Mouse (Mus musculus): Measurements from ENCODE around the gene Olfr97. TPM values are rescaled to one million over a fixed set of nuclear protein-coding genes. Genes with fewer than 3 reads are reported as not detected.

The Olfr97 gene
- polyA plus RNA-seq, 1 experiment from 2014 or later, result not detected

DNA sequence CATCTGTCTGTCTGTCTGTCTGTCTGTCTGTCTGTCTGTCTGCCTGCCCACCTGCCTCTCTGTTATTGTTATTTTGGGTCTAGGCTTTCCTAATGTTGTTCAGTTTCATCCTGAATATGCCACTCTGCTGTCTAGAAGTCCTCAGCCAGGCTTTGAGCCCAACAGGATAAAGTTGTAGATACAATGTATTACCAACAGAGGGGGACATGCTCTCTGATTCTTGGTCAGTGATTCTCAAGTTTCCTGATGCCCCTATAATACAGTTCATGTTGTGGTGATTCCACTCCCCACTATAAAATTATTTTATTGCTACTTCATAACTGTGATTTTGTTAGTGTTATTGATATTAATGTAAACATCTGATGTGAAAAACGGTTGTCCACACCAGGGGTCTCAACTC is 15.3 kb downstream of the Olfr97 start:
- DNase-seq, result no peak
- Histone ChIP-seq H3K27me3 (no peaks in the 10 kb centered on the region), H3K36me3 (no peaks in the 10 kb centered on the region), H3K9ac (no peak overlapping the region), H3K4me3 (replicated peaks) (no peak overlapping the region), H3K27ac (no peak overlapping the region), H3K4me1 (replicated peaks) (no peaks in the 10 kb centered on the region), H3K9me3 (replicated peaks) (0 out of 2 replicates have a peak, but pooled peaks cover 2% of the 10 kb centered on the region), H3K4me2 (no peak overlapping the region)
- 6% methylated on average over 1 of the region's 1 CpGs for WGBS (ENCODE audit: insufficient replicate concordance)
- ATAC-seq (ENCODE audit: low read depth), result no peak

DNA sequence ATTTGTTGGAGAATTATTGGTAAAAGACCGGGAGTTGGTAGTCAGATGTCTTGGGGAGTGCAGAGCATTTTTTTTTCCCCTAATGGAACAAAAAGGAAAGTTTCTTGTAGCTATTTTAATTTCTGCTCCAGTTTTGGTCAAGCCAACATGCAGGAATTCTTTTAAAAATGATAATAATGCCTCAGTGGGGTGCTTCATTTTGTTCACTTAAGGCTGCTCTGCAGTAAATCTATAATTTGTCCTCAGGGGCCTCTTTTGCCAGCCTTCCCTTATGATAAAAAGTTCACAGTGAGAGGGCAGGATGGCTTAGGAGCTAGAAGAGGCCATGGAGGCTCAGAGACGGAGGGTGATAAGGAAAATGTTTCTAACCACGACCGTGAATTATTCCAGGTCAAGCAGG is 17.3 kb downstream of the Olfr97 start, which contains the start of gene Olfr96:
Olfr96 (plus strand) TSS at position 301 of the 400 bp plus-strand sequence.
- Histone ChIP-seq H3K36me3 (no peaks in the 10 kb centered on the region), H3K9ac (no peak within 1 kb of the TSS), H3K4me1 (replicated peaks) (no peaks in the 10 kb centered on the region), H3K9me3 (replicated peaks) (0 out of 2 replicates have a peak, but pooled peaks cover 2% of the 10 kb centered on the region), H3K27me3 (no peaks in the 10 kb centered on the region), H3K4me2 (no peak within 1 kb of the TSS), H3K27ac (no peak within 1 kb of the TSS), H3K4me3 (replicated peaks) (no peak within 1 kb of the TSS)
- WGBS (ENCODE audit: insufficient replicate concordance), result 37% methylated on average over 4 of the region's 4 CpGs
- no peak for DNase-seq
- no peak for ATAC-seq (ENCODE audit: low read depth)

- Histone ChIP-seq H3K27me3 (no peaks in the 10 kb centered on the region), H3K9ac (no peak overlapping the region), H3K36me3 (no peaks in the 10 kb centered on the region), H3K9me3 (replicated peaks) (0 out of 2 replicates have a peak, but pooled peaks cover 2% of the 10 kb centered on the region), H3K4me1 (replicated peaks) (no peaks in the 10 kb centered on the region), H3K4me2 (no peak overlapping the region), H3K27ac (no peak overlapping the region), H3K4me3 (replicated peaks) (no peak overlapping the region)
- ATAC-seq (ENCODE audit: low read depth) (no peak), DNase-seq (no peak)
- WGBS (ENCODE audit: insufficient replicate concordance), result 50% methylated on average over 3 of the region's 3 CpGs
These were observed 18.6 kb downstream of the Olfr97 start for GRCm38 (mm10) chr17:37218486-37218885.

GRCm38 (mm10) chr17:37213018-37213417 is 24.1 kb downstream of the Olfr97 start, which contains the start of gene Olfr95:
TSS of gene Olfr95 (minus strand) at chr17:37213118.
- DNase-seq (no peak), ATAC-seq (ENCODE audit: low read depth) (no peak)
- H3K9ac ChIP-seq, result no peak within 1 kb of the TSS
- H3K27ac ChIP-seq, result no peak within 1 kb of the TSS
- no peak within 1 kb of the TSS for H3K4me3 ChIP-seq (replicated peaks)
- no peaks in the 10 kb centered on the region for H3K9me3 ChIP-seq (replicated peaks)
- no peaks in the 10 kb centered on the region for H3K36me3 ChIP-seq
- peaks cover 17% of the 10 kb centered on the region for H3K27me3 ChIP-seq
- H3K4me2 ChIP-seq, result no peak within 1 kb of the TSS
- 46% methylated on average over 3 of the region's 3 CpGs for WGBS (ENCODE audit: insufficient replicate concordance)
- H3K4me1 ChIP-seq (replicated peaks), result no peaks in the 10 kb centered on the region

GRCm38 (mm10) chr17:37210884-37211768 is 26.0 kb downstream of the Olfr97 start:
- no peaks in the 10 kb centered on the region for H3K9me3 ChIP-seq (replicated peaks)
- H3K36me3 ChIP-seq, result no peaks in the 10 kb centered on the region
- no peak overlapping the region for H3K27ac ChIP-seq
- 13% methylated on average over 40 of the region's 40 CpGs for WGBS (ENCODE audit: insufficient replicate concordance)
- H3K4me3 ChIP-seq (replicated peaks), result no peak overlapping the region
- no peak overlapping the region for H3K4me2 ChIP-seq
- H3K4me1 ChIP-seq (replicated peaks), result no peaks in the 10 kb centered on the region
- peaks cover 17% of the 10 kb centered on the region for H3K27me3 ChIP-seq
- DNase-seq (no peak), ATAC-seq (ENCODE audit: low read depth) (no peak)
- no peak overlapping the region for H3K9ac ChIP-seq

DNA sequence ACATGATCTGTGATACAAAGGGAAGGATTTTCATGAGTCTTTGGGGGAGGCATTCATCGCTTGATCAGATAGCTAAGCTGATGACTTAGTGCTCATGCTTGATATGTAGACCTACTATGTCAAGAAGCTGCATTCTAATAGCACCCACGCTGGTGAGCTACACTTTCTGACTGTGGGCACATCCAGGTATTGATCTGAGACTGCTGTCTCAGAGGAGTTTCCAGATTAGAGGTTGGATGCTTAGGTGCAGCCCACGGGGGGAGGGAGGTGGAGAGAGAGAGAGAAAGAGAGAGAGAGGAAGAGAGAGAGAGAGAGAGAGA is 33.3 kb downstream of the Olfr97 start:
- no peaks in the 10 kb centered on the region for H3K9me3 ChIP-seq (replicated peaks)
- ATAC-seq (ENCODE audit: low read depth) (no peak), DNase-seq (no peak)
- 25% methylated on average over 3 of the region's 3 CpGs for WGBS (ENCODE audit: insufficient replicate concordance)
- H3K9ac ChIP-seq, result no peak overlapping the region
- H3K4me2 ChIP-seq, result no peak overlapping the region
- no peaks in the 10 kb centered on the region for H3K36me3 ChIP-seq
- H3K4me1 ChIP-seq (replicated peaks), result no peaks in the 10 kb centered on the region
- H3K4me3 ChIP-seq (replicated peaks), result no peak overlapping the region
- no peak overlapping the region for H3K27ac ChIP-seq
- 0 out of 2 replicates have a peak, but pooled peaks cover 3% of the 10 kb centered on the region for H3K27me3 ChIP-seq

GRCm38 (mm10) chr17:37203206-37203916 is 33.8 kb downstream of the Olfr97 start:
- Histone ChIP-seq H3K4me2 (no peak overlapping the region), H3K36me3 (no peaks in the 10 kb centered on the region), H3K4me1 (replicated peaks) (no peaks in the 10 kb centered on the region), H3K4me3 (replicated peaks) (no peak overlapping the region), H3K9me3 (replicated peaks) (no peaks in the 10 kb centered on the region), H3K27ac (no peak overlapping the region), H3K27me3 (peaks cover 7% of the 10 kb centered on the region), H3K9ac (no peak overlapping the region)
- ATAC-seq (ENCODE audit: low read depth) (no peak), DNase-seq (peak; percentile 33)
- WGBS (ENCODE audit: insufficient replicate concordance), result under 1% methylated on average over 4 of the region's 4 CpGs

DNA sequence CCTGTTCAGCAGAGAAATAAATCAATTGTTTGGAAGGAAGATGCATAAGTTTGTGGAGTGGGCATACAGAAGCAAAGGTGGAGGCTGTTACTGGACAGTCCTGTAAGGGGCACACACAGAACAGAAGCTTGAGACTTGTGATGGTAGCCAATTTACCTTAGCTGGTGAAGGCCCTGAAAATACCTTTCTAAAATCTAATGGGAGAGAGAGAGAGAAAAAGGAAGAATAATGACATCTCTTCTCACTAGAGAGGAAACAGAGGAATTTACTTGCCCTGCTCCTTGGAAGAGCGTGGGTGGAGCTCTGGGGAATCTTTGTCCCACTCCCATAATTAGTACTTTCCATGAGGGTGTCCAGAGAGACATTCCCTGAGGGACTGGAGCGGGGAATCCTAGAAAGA is 36.2 kb downstream of the Olfr97 start, which contains the start of gene Olfr94:
Olfr94 (minus strand) TSS at position 101 of the 400 bp plus-strand sequence.
- WGBS (ENCODE audit: insufficient replicate concordance), result 59% methylated on average over 2 of the region's 2 CpGs
- Histone ChIP-seq H3K36me3 (no peaks in the 10 kb centered on the region), H3K27ac (no peak within 1 kb of the TSS), H3K4me1 (replicated peaks) (no peaks in the 10 kb centered on the region), H3K9ac (no peak within 1 kb of the TSS), H3K4me2 (no peak within 1 kb of the TSS), H3K9me3 (replicated peaks) (no peaks in the 10 kb centered on the region), H3K4me3 (replicated peaks) (no peak within 1 kb of the TSS), H3K27me3 (peaks cover 32% of the 10 kb centered on the region)
- ATAC-seq (ENCODE audit: low read depth), result no peak
- DNase-seq, result no peak

- Histone ChIP-seq H3K27me3 (peaks cover 40% of the 10 kb centered on the region), H3K9me3 (replicated peaks) (no peaks in the 10 kb centered on the region), H3K4me3 (replicated peaks) (peak overlapping the region; percentile 37), H3K27ac (no peak overlapping the region), H3K9ac (no peak overlapping the region), H3K4me2 (peak overlapping the region; percentile 52), H3K4me1 (replicated peaks) (no peaks in the 10 kb centered on the region), H3K36me3 (no peaks in the 10 kb centered on the region)
- no peak for DNase-seq
- peak; percentile 45 for ATAC-seq (ENCODE audit: low read depth)
- 2% methylated on average over 77 of the region's 77 CpGs for WGBS (ENCODE audit: insufficient replicate concordance)
These were observed 40.0 kb downstream of the Olfr97 start for GRCm38 (mm10) chr17:37196845-37197724.

DNA sequence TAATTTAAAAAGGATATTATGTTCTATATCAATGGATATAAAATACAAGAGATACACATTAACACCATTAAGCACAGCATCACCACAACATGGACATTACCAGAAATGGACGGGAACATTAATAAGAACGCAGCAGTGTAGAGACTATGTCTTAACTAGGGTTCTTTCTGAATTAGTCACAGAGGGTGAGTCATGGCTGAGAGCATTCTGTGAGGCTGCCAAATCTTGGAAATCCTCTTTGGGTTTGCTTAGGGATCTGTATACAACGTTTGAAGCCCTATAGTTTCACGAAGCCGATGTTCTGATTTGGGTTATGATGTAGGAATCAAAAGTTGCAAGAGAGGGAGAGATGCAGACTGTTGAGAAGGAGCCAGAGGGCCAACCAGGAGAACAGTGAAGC is 42.3 kb downstream of the Olfr97 start:
- H3K27me3 ChIP-seq, result peaks cover 40% of the 10 kb centered on the region

DNA sequence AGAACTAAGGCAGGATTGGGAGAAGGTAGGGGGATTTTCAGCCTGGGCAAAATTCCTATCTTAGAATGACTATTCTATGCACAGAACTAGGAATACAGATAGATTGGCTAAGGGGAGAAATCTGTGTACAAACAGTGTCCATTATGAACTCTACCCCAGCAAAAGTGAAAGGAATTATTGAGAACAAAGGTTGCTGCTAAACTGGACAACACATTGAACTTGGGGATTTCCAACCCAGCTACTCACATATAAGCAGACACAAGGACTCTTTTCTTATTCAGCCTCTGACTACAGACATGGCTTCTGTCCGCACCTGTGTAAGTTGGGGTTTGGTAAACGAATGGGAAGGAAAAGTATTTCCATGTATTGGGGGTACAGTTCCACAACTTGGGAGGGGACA is 43.5 kb downstream of the Olfr97 start, which contains the start of gene Ubd:
Ubd (plus strand) TSS at position 237 of the 400 bp plus-strand sequence.
- no peaks in the 10 kb centered on the region for H3K4me1 ChIP-seq (replicated peaks)
- H3K9ac ChIP-seq, result no peak within 1 kb of the TSS
- H3K9me3 ChIP-seq (replicated peaks), result no peaks in the 10 kb centered on the region
- H3K4me2 ChIP-seq, result no peak within 1 kb of the TSS
- H3K4me3 ChIP-seq (replicated peaks), result no peak within 1 kb of the TSS
- no peak within 1 kb of the TSS for H3K27ac ChIP-seq
- ATAC-seq (ENCODE audit: low read depth) (no peak), DNase-seq (no peak)
- H3K27me3 ChIP-seq, result peaks cover 39% of the 10 kb centered on the region
- no peaks in the 10 kb centered on the region for H3K36me3 ChIP-seq
- WGBS (ENCODE audit: insufficient replicate concordance), result 69% methylated on average over 2 of the region's 2 CpGs

More for the DNA sequence above, 42.3 kb downstream of the Olfr97 start:
- Histone ChIP-seq H3K4me1 (replicated peaks) (no peaks in the 10 kb centered on the region), H3K4me3 (replicated peaks) (no peak overlapping the region), H3K36me3 (no peaks in the 10 kb centered on the region), H3K9ac (no peak overlapping the region), H3K4me2 (no peak overlapping the region), H3K9me3 (replicated peaks) (no peaks in the 10 kb centered on the region), H3K27ac (no peak overlapping the region)
- DNase-seq, result no peak
- 66% methylated on average over 5 of the region's 5 CpGs for WGBS (ENCODE audit: insufficient replicate concordance)
- no peak for ATAC-seq (ENCODE audit: low read depth)
